Mouse (Mus musculus) adrenal gland, adult 10 weeks (tissue): Measurements from ENCODE around the gene Ager. TPM values are rescaled to one million over a fixed set of nuclear protein-coding genes. Genes with fewer than 3 reads are reported as not detected.

Source experiments
- polyA plus RNA-seq: library from polyadenylated mRNA; stranded (reverse); fragments of 350-450 nt; fragmentation: Illumina TruSeq; extraction: RNeasy Lipid Tissue Mini Kit (QIAGEN cat#74804); gene quantifications from one replicate; pipeline ENCODE4 v1.2.3, GENCODE M21; 2014; ENCODE audit warnings: low read depth, low replicate concordance

Gene Ager
- not detected for polyA plus RNA-seq

GRCm38 (mm10) chr17:34597566-34598095, at the start of gene Ager:
TSS of gene Ager (plus strand) at chr17:34597862.

GRCm38 (mm10) chr17:34564003-34564421, 33.6 kb upstream of the Ager start, which contains the start of gene Notch4:
TSS of gene Notch4 (plus strand) at chr17:34564268.

DNA sequence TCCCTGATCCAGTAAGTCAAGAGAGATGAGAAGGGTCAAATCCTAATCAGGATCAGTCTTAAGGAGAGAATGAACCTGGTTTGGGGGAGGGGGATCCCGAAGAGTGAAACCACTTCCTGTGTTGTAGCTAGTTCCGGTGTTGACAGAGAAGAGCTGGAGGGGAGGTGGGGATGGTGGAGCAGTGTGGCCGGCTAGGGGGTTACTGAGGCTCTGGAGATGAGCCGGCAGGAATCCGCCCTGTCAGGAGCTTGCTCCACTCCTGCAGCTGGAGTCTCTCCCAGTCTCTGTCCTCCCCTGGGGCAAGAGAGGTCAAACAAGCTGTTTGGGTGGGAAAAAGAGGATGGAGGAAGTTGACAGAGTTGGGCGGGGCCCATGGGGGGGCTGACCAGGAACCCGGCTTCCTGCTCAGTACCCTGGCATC, 8.0 kb upstream of the Ager start, which contains the start of gene Gpsm3:
Gene Gpsm3 (plus strand): TSS at position 126 of the 421 bp plus-strand sequence.

GRCm38 (mm10) chr17:34591029-34591993, 6.4 kb upstream of the Ager start, which contains the start of gene Pbx2:
TSS of gene Pbx2 (plus strand) at chr17:34591266.

GRCm38 (mm10) chr17:34603375-34604060, 5.9 kb downstream of the Ager start, which contains the start of gene Rnf5:
TSS of gene Rnf5 (minus strand) at chr17:34603690.

GRCm38 (mm10) chr17:34604061-34604508, 6.4 kb downstream of the Ager start, which contains the start of gene Agpat1:
TSS of gene Agpat1 (plus strand) at chr17:34604262.

DNA sequence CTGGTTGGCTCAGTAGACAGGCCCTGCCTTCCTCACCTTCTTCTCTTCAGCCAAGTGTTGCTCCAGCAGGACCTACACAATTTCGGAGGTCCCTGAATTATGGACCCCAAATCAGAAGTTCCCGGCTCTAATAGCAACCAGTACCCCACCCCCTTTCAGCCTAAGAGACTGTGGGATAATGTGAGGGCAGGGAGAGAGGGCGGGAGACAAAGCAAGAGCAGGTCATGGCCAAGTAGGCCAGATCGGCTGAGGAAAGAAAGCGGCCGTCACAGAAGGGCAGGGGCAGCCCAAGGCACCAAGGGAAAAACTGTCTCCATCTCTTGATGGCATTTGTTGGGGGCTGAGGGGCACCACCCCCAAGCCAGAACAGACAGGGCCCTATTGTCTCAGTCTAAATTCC, 18.2 kb downstream of the Ager start, which contains the start of gene Egfl8:
Gene Egfl8 (minus strand): TSS at position 101 of the 400 bp plus-strand sequence.

GRCm38 (mm10) chr17:34627943-34628643, 30.4 kb downstream of the Ager start, which contains the start of gene Ppt2:
TSS of gene Ppt2 (minus strand) at chr17:34628510.

GRCm38 (mm10) chr17:34629221-34629751, 31.6 kb downstream of the Ager start, which contains the start of gene Prrt1:
TSS of gene Prrt1 (plus strand) at chr17:34629533.

DNA sequence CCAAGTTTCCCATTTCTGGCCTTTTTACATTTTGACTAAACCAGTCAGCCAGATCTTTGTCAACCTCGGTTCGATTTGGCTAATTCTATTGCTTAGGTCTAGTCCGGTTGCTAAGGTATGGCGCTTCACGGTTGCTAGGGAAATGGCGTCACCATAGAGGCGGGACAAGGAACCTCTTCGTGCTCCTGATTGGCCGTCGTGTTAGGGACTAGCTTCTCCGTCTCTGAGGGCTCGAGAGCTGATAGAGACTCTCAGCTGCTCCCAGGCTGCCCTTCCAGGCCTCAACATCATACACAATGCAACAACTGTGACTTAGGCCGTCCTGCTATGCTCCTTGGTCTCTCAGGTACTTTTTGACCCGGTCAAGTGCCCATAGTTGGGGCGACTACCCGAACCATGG, 46.9 kb downstream of the Ager start, which contains the start of gene Fkbpl:
Gene Fkbpl (plus strand): TSS at position 157 of the 400 bp plus-strand sequence.

GRCm38 (mm10) chr17:34646906-34647787, 49.5 kb downstream of the Ager start, which contains the start of gene Atf6b:
TSS of gene Atf6b (plus strand) at chr17:34647146.

Other genes with a start within 250 kb of the Ager start
- not detected for gene Btnl2, start 243.0 kb upstream of the Ager start, polyA plus RNA-seq
- gene Btnl1, start 220.7 kb upstream of the Ager start, polyA plus RNA-seq: not detected
- 3.4 TPM for gene BC051142, start 199.0 kb upstream of the Ager start, polyA plus RNA-seq
- not detected for gene Btnl4, start 120.5 kb upstream of the Ager start, polyA plus RNA-seq
- gene Btnl6, start 80.5 kb upstream of the Ager start, polyA plus RNA-seq: not detected
- gene Notch4, start 33.6 kb upstream of the Ager start, polyA plus RNA-seq: 1.3 TPM
- not detected for gene Gpsm3, start 8.1 kb upstream of the Ager start, polyA plus RNA-seq
- 14.3 TPM for gene Pbx2, start 6.6 kb upstream of the Ager start, polyA plus RNA-seq
- gene Rnf5, start 5.8 kb downstream of the Ager start, polyA plus RNA-seq: 60.1 TPM
- 3.4 TPM for gene Agpat1, start 6.4 kb downstream of the Ager start, polyA plus RNA-seq
- gene Egfl8, start 18.1 kb downstream of the Ager start, polyA plus RNA-seq: not detected
- gene Ppt2, start 30.6 kb downstream of the Ager start, polyA plus RNA-seq: 5.6 TPM
- gene Prrt1, start 31.7 kb downstream of the Ager start, polyA plus RNA-seq: 3.4 TPM
- gene Fkbpl, start 46.9 kb downstream of the Ager start, polyA plus RNA-seq: 4.7 TPM
- gene Atf6b, start 49.3 kb downstream of the Ager start, polyA plus RNA-seq: 2.6 TPM
- 0.17 TPM for gene Tnxb, start 72.7 kb downstream of the Ager start, polyA plus RNA-seq
- 9.4 TPM for gene C4b, start 146.0 kb downstream of the Ager start, polyA plus RNA-seq
- 560 TPM for gene Cyp21a1, start 206.7 kb downstream of the Ager start, polyA plus RNA-seq
- 11.5 TPM for gene Stk19, start 239.1 kb downstream of the Ager start, polyA plus RNA-seq
- 3.9 TPM for gene Dxo, start 239.2 kb downstream of the Ager start, polyA plus RNA-seq